Mouse (Mus musculus) right cerebral cortex, postnatal 14 days (tissue): Measurements from ENCODE around the gene Lrrc41.

Experiments used
- DNase-seq: peaks from one replicate; pipeline ENCODE4 v3.0.0; 2022

The Lrrc41 gene

GRCm38 (mm10) chr4:116077240-116078095 is 2.4 kb downstream of the Lrrc41 start:
- no peak for DNase-seq

- no peak for DNase-seq
Observed at GRCm38 (mm10) chr4:116088510-116089249, 13.6 kb downstream of the Lrrc41 start.

GRCm38 (mm10) chr4:116096291-116096690 is 21.2 kb downstream of the Lrrc41 start:
- no peak for DNase-seq

- no peak for DNase-seq
Observed at GRCm38 (mm10) chr4:116097211-116097610, 22.1 kb downstream of the Lrrc41 start.

GRCm38 (mm10) chr4:116100959-116101358 is 25.9 kb downstream of the Lrrc41 start:
- no peak for DNase-seq

GRCm38 (mm10) chr4:116105278-116105677 is 30.2 kb downstream of the Lrrc41 start:
- DNase-seq: no peak

GRCm38 (mm10) chr4:116110695-116111094 is 35.6 kb downstream of the Lrrc41 start:
- DNase-seq: no peak

- no peak for DNase-seq
Observed at GRCm38 (mm10) chr4:116111486-116111885, 36.4 kb downstream of the Lrrc41 start.

GRCm38 (mm10) chr4:116122762-116123161 is 47.7 kb downstream of the Lrrc41 start:
- no peak for DNase-seq

GRCm38 (mm10) chr4:116123602-116124519 is 48.8 kb downstream of the Lrrc41 start, which contains the start of the genes Rad54l and Pomgnt1:
Rad54l (minus strand) TSS chr4:116123690.
Pomgnt1 (plus strand) TSS chr4:116123840.
- DNase-seq: peak; percentile 78

GRCm38 (mm10) chr4:116125803-116126386 is 50.8 kb downstream of the Lrrc41 start:
- no peak for DNase-seq

- DNase-seq: no peak
Observed at GRCm38 (mm10) chr4:116127956-116128355, 52.9 kb downstream of the Lrrc41 start.

- DNase-seq: no peak
Observed at GRCm38 (mm10) chr4:116133126-116133525, 58.1 kb downstream of the Lrrc41 start.

- no peak for DNase-seq
Observed at GRCm38 (mm10) chr4:116134990-116135389, 59.9 kb downstream of the Lrrc41 start.

GRCm38 (mm10) chr4:116137421-116137996 is 62.4 kb downstream of the Lrrc41 start:
- no peak for DNase-seq

GRCm38 (mm10) chr4:116140801-116141574 is 65.9 kb downstream of the Lrrc41 start:
- no peak for DNase-seq

- DNase-seq: no peak
Observed at GRCm38 (mm10) chr4:116141736-116142135, 66.7 kb downstream of the Lrrc41 start.

- no peak for DNase-seq
Observed at GRCm38 (mm10) chr4:116142269-116142668, 67.2 kb downstream of the Lrrc41 start.

GRCm38 (mm10) chr4:116143317-116143811 is 68.3 kb downstream of the Lrrc41 start:
- no peak for DNase-seq

GRCm38 (mm10) chr4:116143891-116144717 is 69.0 kb downstream of the Lrrc41 start:
- peak; percentile 75 for DNase-seq
